Mouse (Mus musculus): ENCODE data around the gene Pfpl. TPM values are rescaled to one million over a fixed set of nuclear protein-coding genes. Genes with fewer than 3 reads are reported as not detected.

Gene Pfpl
- total and polyA plus RNA-seq, 2 experiments from 2014 or later, result not detected

DNA sequence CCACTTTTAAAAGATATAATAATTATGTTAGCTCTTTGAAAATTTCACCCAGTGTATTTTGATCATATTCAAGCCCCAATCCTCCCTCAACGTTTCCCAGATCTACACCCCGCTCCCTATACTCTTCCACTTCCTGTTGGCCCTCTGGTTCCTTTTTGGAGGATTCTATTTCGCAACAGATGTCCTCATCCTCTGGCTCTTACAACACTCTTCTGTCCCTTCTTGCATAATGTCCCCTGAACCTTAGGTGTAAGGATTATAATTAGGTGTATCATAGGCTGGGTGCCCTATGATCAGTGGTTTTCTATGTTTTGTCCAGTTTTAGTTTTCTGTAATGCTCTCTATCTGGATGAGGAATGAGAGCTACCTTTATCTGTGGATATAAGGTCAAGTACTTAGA, 17.3 kb downstream of the Pfpl start:
- Histone ChIP-seq H3K4me1 (ENCODE audit: insufficient read depth, low read length) (no peaks in the 10 kb centered on the region), H3K27ac (no peak overlapping the region), H3K27me3 (ENCODE audit: insufficient read depth, low read length) (no peaks in the 10 kb centered on the region), H3K36me3 (ENCODE audit: insufficient read depth, low read length) (no peaks in the 10 kb centered on the region), H3K4me2 (ENCODE audit: low read depth, low read length) (no peak overlapping the region), H3K9ac (replicated peaks; ENCODE audit: low read length) (no peak overlapping the region), H3K9me3 (ENCODE audit: low read length) (no peaks in the 10 kb centered on the region), H3K4me3 (ENCODE audit: low read length) (no peak overlapping the region)
- ATAC-seq (no peak), DNase-seq (ENCODE audit: low spot score) (no peak)
- 80% methylated on average over 3 of the region's 3 CpGs for WGBS
- TF ChIP-seq CTCF (IDR thresholded peaks at IDR 0.05; ENCODE audit: low read depth), result no peak

DNA sequence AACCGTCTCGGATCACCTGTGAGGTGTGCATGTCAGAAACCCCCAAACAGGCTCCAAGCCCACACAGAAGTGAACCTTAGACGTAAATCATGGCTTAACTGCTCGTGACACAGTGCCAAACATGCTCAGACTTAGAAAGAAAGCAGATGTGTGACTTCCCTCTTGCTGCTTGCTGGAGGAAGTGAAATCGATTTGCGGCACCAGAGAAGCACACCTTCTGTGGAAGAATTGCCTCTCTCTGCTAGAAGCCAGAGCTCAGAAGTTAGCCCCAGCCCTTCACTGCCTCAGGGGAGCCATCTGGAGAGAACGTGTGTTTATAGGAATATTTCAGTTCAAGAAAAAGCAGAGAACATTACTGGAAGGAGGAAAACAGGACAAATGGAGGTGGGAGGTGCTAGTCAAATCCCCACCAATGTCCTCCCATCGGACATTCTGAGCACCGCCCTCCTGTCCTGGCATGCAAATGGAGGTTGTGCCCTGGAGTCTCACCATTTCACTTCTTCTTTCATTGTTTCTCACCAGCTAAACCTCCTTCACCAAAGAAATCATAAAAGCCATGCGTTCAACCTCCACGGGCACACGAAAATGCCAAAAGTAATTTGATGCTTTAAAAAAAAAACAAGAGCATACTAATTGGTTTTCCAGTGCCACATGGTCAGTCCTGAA, 29.8 kb downstream of the Pfpl start:
- Histone ChIP-seq H3K9ac (replicated peaks; ENCODE audit: low read length) (no peak overlapping the region), H3K36me3 (ENCODE audit: insufficient read depth, low read length) (no peaks in the 10 kb centered on the region), H3K27ac (no peak overlapping the region), H3K9me3 (ENCODE audit: low read length) (no peaks in the 10 kb centered on the region), H3K4me1 (ENCODE audit: insufficient read depth, low read length) (no peaks in the 10 kb centered on the region), H3K4me2 (ENCODE audit: low read depth, low read length) (no peak overlapping the region), H3K27me3 (ENCODE audit: insufficient read depth, low read length) (no peaks in the 10 kb centered on the region), H3K4me3 (ENCODE audit: low read length) (no peak overlapping the region)
- ATAC-seq (no peak), DNase-seq (ENCODE audit: low spot score) (no peak)
- WGBS, result 80% methylated on average over 12 of the region's 12 CpGs
- TF ChIP-seq CTCF (IDR thresholded peaks at IDR 0.05; ENCODE audit: low read depth), result no peak

DNA sequence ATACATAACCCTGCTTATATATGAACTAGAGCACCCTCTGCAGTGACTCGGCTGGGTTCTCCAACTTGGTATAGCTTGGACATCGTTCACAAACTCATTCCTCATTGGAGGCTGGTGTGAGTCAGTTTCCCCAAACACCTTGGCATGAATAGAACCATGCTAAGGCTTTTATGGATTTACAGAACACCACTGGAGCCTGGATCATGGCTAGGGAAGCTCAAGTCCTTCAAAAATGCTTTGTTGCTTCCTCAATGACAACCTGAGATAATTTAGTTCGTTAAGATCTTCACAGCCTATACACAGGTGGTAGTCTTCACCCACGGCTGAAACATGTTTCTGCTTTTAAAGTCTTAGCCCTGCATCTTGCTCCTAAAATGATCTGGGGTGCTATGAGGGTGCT, 31.8 kb downstream of the Pfpl start:
- H3K4me2 ChIP-seq (ENCODE audit: low read depth, low read length), result no peak overlapping the region
- no peaks in the 10 kb centered on the region for H3K27me3 ChIP-seq (ENCODE audit: insufficient read depth, low read length)
- H3K27ac ChIP-seq, result no peak overlapping the region
- H3K9me3 ChIP-seq (ENCODE audit: low read length), result no peaks in the 10 kb centered on the region
- no peak overlapping the region for H3K4me3 ChIP-seq (ENCODE audit: low read length)
- H3K4me1 ChIP-seq (ENCODE audit: insufficient read depth, low read length), result no peaks in the 10 kb centered on the region
- DNase-seq (ENCODE audit: low spot score), result no peak
- ATAC-seq, result no peak
- TF ChIP-seq CTCF (IDR thresholded peaks at IDR 0.05; ENCODE audit: low read depth), result no peak
- H3K36me3 ChIP-seq (ENCODE audit: insufficient read depth, low read length), result no peaks in the 10 kb centered on the region; the same call in 1 of the 2 replicates
- WGBS, result 81% methylated on average over 4 of the region's 4 CpGs
- H3K9ac ChIP-seq (replicated peaks; ENCODE audit: low read length), result no peak overlapping the region

DNA sequence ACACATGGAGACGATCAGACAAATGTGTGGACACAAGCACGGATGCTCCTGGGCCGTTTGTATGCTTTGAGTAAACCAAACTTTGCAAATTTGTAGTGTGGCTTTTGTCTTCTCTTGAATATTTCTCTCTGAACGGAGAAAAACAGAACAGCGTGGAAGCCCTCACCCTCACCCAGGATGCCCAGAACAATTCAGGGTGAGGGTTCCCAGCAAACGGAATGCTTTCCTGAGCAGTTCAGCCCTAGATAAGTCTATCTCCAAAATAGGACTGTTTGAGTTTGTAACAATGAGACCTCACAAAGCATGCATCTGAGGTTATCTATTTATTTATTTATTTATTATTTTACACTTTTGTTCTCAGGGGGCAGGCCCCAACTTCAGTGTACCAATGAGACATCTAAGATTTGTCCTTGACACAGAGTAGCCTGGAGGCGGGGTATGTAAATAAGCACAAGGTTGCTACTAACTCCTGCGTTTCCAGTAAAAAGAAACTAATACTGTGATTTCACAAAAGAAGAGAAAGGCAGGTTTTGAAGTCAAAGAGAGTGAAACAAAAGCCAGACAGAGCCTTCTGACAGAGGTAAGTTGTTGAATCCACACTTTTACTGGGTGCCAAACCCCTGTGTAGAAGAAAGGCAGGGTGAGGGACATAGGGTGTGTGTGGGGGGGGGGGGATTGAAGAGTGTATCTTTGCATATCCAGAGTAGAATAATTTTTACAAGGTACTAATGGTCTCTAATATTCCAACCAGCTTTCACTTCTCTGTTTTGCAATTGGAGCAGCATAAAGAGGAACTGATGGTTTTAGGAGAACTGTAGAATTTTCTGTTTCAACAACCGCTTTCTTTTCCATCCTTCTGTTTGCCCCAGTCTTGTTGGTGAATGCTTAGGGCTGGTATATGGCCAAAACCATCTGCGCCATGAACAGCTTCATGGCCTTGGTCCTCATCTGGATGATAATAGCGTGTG, 32.9 kb downstream of the Pfpl start, which contains the start of gene Mpeg1:
Gene Mpeg1, plus strand, starts transcription at position 498 of the 968 bp plus-strand sequence.
- 82% methylated on average over 11 of the region's 11 CpGs for WGBS
- peaks cover 3% of the 10 kb centered on the region; the same call in 1 of the 2 replicates for H3K36me3 ChIP-seq (ENCODE audit: insufficient read depth, low read length)
- no peaks in the 10 kb centered on the region for H3K9me3 ChIP-seq (ENCODE audit: low read length)
- DNase-seq (ENCODE audit: low spot score), result no peak
- no peak for ATAC-seq
- H3K4me1 ChIP-seq (ENCODE audit: insufficient read depth, low read length), result no peaks in the 10 kb centered on the region
- H3K27ac ChIP-seq, result no peak within 1 kb of the TSS
- H3K9ac ChIP-seq (replicated peaks; ENCODE audit: low read length), result no peak within 1 kb of the TSS
- TF ChIP-seq CTCF (IDR thresholded peaks at IDR 0.05; ENCODE audit: low read depth), result no peak
- H3K27me3 ChIP-seq (ENCODE audit: insufficient read depth, low read length), result no peaks in the 10 kb centered on the region
- H3K4me3 ChIP-seq (ENCODE audit: low read length), result no peak within 1 kb of the TSS
- no peak within 1 kb of the TSS for H3K4me2 ChIP-seq (ENCODE audit: low read depth, low read length)

DNA sequence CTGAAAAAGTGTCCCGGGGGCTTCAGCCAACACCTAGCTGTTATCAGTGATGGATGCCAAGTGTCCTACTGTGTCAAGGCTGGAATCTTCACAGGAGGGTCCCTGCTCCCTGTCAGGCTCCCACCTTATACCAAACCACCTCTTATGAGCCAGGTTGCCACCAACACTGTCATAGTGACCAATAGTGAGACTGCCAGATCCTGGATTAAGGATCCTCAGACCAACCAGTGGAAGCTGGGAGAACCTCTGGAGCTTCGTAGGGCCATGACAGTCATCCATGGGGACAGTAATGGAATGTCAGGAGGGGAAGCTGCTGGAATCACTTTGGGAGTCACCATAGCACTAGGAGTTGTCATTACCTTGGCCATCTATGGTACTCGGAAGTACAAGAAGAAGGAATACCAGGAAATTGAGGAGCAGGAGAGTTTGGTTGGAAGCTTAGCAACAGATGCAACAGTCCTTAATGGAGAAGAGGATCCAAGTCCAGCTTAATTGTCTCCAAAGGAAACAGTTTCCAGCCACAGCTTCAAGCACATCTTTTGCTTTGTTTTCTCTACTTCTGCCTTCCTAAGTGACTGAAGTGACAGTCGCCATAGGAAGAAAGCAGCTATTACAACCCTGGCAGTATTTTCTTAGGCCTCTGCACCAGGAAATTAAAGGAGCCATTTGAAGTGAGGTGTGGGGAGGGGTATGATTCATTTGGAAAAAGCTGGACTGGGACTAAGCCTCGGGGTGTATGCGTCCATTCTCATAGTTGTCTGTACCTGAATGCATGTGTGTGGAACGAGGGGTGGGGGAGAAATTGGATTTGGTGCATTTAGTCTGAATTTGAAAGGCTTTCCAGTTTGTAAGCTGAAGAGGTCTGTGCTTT, 35.4 kb downstream of the Pfpl start:
- 71% methylated on average over 7 of the region's 7 CpGs for WGBS

DNA sequence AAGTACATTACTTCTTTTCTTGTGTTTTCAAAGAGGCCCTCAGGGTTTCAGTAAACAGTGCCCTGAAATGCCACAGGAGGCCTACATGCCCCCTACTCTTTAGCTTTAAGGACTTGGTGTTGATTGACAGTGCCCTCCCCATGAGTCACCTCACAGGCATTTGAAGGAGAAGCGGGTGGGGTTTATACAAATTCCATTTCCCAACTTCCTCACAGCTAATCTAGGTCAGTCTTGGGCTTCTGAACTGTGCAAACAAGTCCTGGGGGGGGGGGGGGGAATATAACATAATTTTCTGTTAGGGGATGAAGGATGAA, 36.0 kb downstream of the Pfpl start:
- Histone ChIP-seq H3K4me3 (ENCODE audit: low read length) (no peak overlapping the region), H3K9ac (replicated peaks; ENCODE audit: low read length) (no peak overlapping the region), H3K9me3 (ENCODE audit: low read length) (no peaks in the 10 kb centered on the region), H3K36me3 (ENCODE audit: insufficient read depth, low read length) (peaks cover 4% of the 10 kb centered on the region; the same call in 1 of the 2 replicates), H3K4me2 (ENCODE audit: low read depth, low read length) (no peak overlapping the region), H3K27me3 (ENCODE audit: insufficient read depth, low read length) (no peaks in the 10 kb centered on the region), H3K27ac (no peak overlapping the region), H3K4me1 (ENCODE audit: insufficient read depth, low read length) (no peaks in the 10 kb centered on the region)
- ATAC-seq, result no peak
- DNase-seq (ENCODE audit: low spot score), result no peak
- TF ChIP-seq CTCF (IDR thresholded peaks at IDR 0.05; ENCODE audit: low read depth), result no peak
- WGBS, result 43% methylated on average over 1 of the region's 1 CpGs

More for the DNA sequence above, 35.4 kb downstream of the Pfpl start:
- Histone ChIP-seq H3K36me3 (ENCODE audit: insufficient read depth, low read length) (peaks cover 3% of the 10 kb centered on the region; the same call in 1 of the 2 replicates), H3K4me3 (ENCODE audit: low read length) (no peak overlapping the region), H3K4me2 (ENCODE audit: low read depth, low read length) (no peak overlapping the region), H3K9me3 (ENCODE audit: low read length) (no peaks in the 10 kb centered on the region), H3K27me3 (ENCODE audit: insufficient read depth, low read length) (no peaks in the 10 kb centered on the region), H3K27ac (no peak overlapping the region), H3K9ac (replicated peaks; ENCODE audit: low read length) (no peak overlapping the region), H3K4me1 (ENCODE audit: insufficient read depth, low read length) (no peaks in the 10 kb centered on the region)
- no peak for DNase-seq (ENCODE audit: low spot score)
- TF ChIP-seq CTCF (IDR thresholded peaks at IDR 0.05; ENCODE audit: low read depth), result no peak
- no peak for ATAC-seq
